Mouse (Mus musculus): ENCODE data around the gene Pgap1. TPM values are rescaled to one million over a fixed set of nuclear protein-coding genes. Genes with fewer than 3 reads are reported as not detected.

The Pgap1 gene
- polyA plus RNA-seq (2012; ENCODE audit: low replicate concordance) = 0.44 and 0.52 TPM in 2 replicates

GRCm38 (mm10) chr1:54557301-54558229 lies at the start of gene Pgap1:
Gene Pgap1 (minus strand): TSS chr1:54557684.

GRCm38 (mm10) chr1:54438340-54439079 lies 119.0 kb downstream of the Pgap1 start, which contains the start of gene Gtf3c3:
Gene Gtf3c3 (minus strand): TSS chr1:54438971.

Other genes with a start within 250 kb of the Pgap1 start
- gene Gtf3c3, start 118.7 kb downstream of the Pgap1 start, polyA plus RNA-seq (2012; ENCODE audit: low replicate concordance) = 0.09 and 1.1 TPM in 2 replicates